Mouse (Mus musculus) effector memory CD4-positive, alpha-beta T cell, adult 7 months (primary cell): Measurements from ENCODE around the gene Chd8. TPM values are rescaled to one million over a fixed set of nuclear protein-coding genes. Genes with fewer than 3 reads are reported as not detected.

ENCODE experiments used
- polyA plus RNA-seq: library from polyadenylated mRNA; unstranded; fragments of 100-300 nt; shearing (Covaris generic); gene quantifications from one replicate; pipeline ENCODE4 v1.2.1, GENCODE M21; 2017

The Chd8 gene
- 25.6 TPM for polyA plus RNA-seq

GRCm38 (mm10) chr14:52257484-52258213 lies at the start of gene Chd8:
Chd8 (minus strand) TSS chr14:52257780.

GRCm38 (mm10) chr14:52304644-52305271 lies 47.2 kb upstream of the Chd8 start, which contains the start of gene Mettl3:
Mettl3 (minus strand) TSS chr14:52305128.

GRCm38 (mm10) chr14:52278932-52279746 lies 21.6 kb upstream of the Chd8 start, which contains the start of the genes Tox4 and Rab2b:
Tox4 (plus strand) TSS chr14:52279146.
Rab2b (minus strand) TSS chr14:52279545.

GRCm38 (mm10) chr14:52197156-52197878 lies 60.3 kb downstream of the Chd8 start, which contains the start of gene Supt16:
Supt16 (minus strand) TSS chr14:52197416.

Other genes starting within 250 kb of the Chd8 start
- not detected for gene Tmem253, start 242.1 kb downstream of the Chd8 start, polyA plus RNA-seq
- gene Zfp219, start 237.0 kb downstream of the Chd8 start, polyA plus RNA-seq: 13.6 TPM
- not detected for gene Olfr221, start 215.3 kb downstream of the Chd8 start, polyA plus RNA-seq
- 483 TPM for gene Hnrnpc, start 153.8 kb downstream of the Chd8 start, polyA plus RNA-seq
- gene Rpgrip1, start 147.1 kb downstream of the Chd8 start, polyA plus RNA-seq: 7.9 TPM
- 12.5 TPM for gene Supt16, start 60.4 kb downstream of the Chd8 start, polyA plus RNA-seq
- 142 TPM for gene Tox4, start 21.4 kb upstream of the Chd8 start, polyA plus RNA-seq
- gene Rab2b, start 21.8 kb upstream of the Chd8 start, polyA plus RNA-seq: 21.3 TPM
- gene Mettl3, start 47.3 kb upstream of the Chd8 start, polyA plus RNA-seq: 32.8 TPM
- gene Sall2, start 71.0 kb upstream of the Chd8 start, polyA plus RNA-seq: 0.13 TPM
- gene Olfr1513, start 98.6 kb upstream of the Chd8 start, polyA plus RNA-seq: not detected
- gene Olfr1512, start 121.4 kb upstream of the Chd8 start, polyA plus RNA-seq: 0.35 TPM
- 0.61 TPM for gene Olfr1511, start 139.6 kb upstream of the Chd8 start, polyA plus RNA-seq
- not detected for gene Olfr1510, start 156.6 kb upstream of the Chd8 start, polyA plus RNA-seq
- not detected for gene Olfr1509, start 185.2 kb upstream of the Chd8 start, polyA plus RNA-seq
- gene Olfr1508, start 209.7 kb upstream of the Chd8 start, polyA plus RNA-seq: not detected
- 1.1 TPM for gene Olfr1507, start 238.0 kb upstream of the Chd8 start, polyA plus RNA-seq